Mouse (Mus musculus) adrenal gland, postnatal 36 days (tissue): Measurements from ENCODE around the gene Rpl36. TPM values are rescaled to one million over a fixed set of nuclear protein-coding genes. Genes with fewer than 3 reads are reported as not detected.

ENCODE experiments used
- DNase-seq, 2 experiments: peaks; one replicate each; pipeline ENCODE4 v3.0.0; 2021; ENCODE audit warnings: mixed read lengths in 1 of 2
- long read RNA-seq, 2 experiments: library from polyadenylated mRNA; stranded (forward); transcript quantifications; one replicate each; pipeline ENCODE4 v2.0.0; 2021; ENCODE audit warnings: borderline sequencing depth in 2 of 2
- total RNA-seq, 2 experiments: library from RNA; stranded (reverse); gene quantifications; 2 replicates each; pipeline ENCODE4 v1.2.3; 2021

Rpl36 gene
- 100 to 1,000 TPM; 804 to 953 TPM for total RNA-seq
- long read RNA-seq, experiment 1, transcript Rpl36-201 (4 exons, 383 nt): major isoform, 398 of 450 reads
- long read RNA-seq, experiment 1, partial matches to known transcripts: 43 of 450 reads
- long read RNA-seq, experiment 1, other reads (novel, unspliced or antisense): 9 of 450 reads
- long read RNA-seq, experiment 2, transcript Rpl36-201 (4 exons, 383 nt): major isoform, 195 of 226 reads
- long read RNA-seq, experiment 2, partial matches to known transcripts: 26 of 226 reads
- long read RNA-seq, experiment 2, other reads (novel, unspliced or antisense): 5 of 226 reads

GRCm38 (mm10) chr17:56613236-56613844, at the start of gene Rpl36:
Rpl36 (plus strand) TSS chr17:56613416.
- DNase-seq: peak; percentile 97

GRCm38 (mm10) chr17:56566293-56566692, 46.9 kb upstream of the Rpl36 start:
- DNase-seq: peak in 1 of 2 experiments; percentile 19

- DNase-seq: peak; percentile 40 to 50
These were observed 46.3 kb upstream of the Rpl36 start for GRCm38 (mm10) chr17:56566918-56567317.

- DNase-seq: peak; percentile 45 to 55
These were observed 45.8 kb upstream of the Rpl36 start for GRCm38 (mm10) chr17:56567370-56567769.

DNA sequence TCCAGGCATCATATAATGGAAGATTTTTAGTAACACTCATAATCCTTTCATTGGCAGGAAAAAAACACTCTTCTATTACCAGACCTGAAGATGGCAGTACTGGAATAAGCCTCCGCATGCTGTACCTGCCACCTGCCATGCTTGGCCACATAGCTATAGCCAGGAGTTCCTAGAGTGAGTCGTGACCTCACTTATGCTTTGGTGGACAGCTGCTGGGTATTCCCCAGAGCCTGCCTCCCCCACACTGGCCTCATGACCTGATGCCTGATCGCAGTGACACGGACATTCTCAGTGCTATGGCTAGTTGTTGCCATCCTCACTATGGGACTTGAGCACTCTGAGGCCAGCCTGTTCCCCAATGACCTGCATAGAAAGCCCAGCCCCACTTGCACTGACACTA, 42.9 kb upstream of the Rpl36 start:
- no peak for DNase-seq

DNA sequence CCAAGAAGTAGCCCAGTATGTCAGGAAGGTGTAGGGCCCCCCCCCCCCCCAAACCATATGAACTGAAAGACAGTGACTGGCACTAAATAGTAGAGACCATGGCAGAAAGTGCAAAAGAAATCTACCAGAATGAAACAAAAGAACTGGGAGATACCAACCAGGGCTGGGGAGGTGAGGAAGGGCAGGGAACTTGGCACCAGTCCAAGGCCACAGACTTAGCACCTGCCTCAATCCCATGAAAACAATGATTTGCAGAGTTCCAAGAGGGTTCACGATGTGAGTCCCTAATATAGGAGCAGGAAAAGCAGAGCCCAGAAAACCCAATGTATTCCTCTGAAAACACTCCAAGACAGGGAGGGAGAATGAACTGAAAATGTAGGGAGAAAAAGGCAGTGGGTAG, 41.1 kb upstream of the Rpl36 start:
- DNase-seq: peak in 1 of 2 experiments; percentile 28

DNA sequence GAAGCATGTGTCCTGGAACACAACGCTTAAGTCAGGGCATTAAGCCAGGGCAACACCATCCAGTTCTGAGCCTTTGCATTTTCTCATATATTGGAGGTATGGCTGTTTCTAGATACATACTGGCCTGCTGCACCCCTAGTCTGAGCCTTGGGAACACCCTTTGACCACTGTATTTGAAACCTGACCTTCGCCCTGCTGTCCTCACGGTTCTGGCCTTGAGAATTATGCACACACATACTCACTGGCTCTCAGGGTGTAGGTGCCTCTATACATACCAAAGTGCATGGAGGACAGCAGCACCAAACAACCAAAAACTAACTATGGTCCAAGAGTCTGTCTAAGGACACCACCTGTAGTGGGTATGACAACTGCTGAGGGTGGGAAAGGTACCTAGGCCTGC, 40.3 kb upstream of the Rpl36 start:
- DNase-seq: no peak

GRCm38 (mm10) chr17:56583071-56583470, 30.1 kb upstream of the Rpl36 start:
- DNase-seq: no peak

DNA sequence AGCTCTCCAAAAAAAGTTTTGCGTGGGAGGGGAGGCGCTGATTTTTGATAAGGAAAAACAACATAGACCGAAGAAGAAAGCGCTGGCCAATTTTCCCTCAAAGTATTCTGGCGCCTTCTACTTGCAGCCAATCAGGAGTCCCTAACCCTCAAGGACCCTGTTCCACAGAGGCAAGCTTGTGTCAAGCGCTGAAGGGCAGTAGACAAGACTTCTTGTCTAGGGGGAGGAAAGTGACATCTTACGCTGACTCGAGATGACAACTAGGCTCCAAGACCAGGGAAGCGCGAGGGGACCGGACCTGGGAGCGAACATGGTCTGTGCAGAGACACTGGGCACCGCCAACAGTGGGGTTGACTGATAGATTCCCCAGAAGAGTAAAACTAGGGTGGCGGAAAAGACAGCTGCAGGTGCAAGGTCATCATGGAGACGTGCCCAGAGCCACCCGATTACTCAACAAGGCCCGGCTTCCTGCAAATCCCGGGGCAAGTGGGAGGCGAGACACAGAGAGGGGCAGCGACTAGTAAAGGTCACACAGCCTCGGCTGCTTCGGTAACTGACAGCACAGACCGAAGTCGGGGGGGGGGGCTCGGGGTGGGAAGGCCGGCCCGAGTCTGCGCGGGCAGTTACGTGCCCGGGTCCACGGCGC, 29.5 kb upstream of the Rpl36 start:
- DNase-seq: peak; percentile 60 to 65

- DNase-seq: peak; percentile 99 to 100
These were observed 28.7 kb upstream of the Rpl36 start, which contains the start of the genes Safb2 and Safb for GRCm38 (mm10) chr17:56584257-56585130. Safb2 (minus strand) TSS chr17:56584585. Safb (plus strand) TSS chr17:56584825.

- DNase-seq: peak; percentile 52 to 63
These were observed 27.9 kb upstream of the Rpl36 start for GRCm38 (mm10) chr17:56585171-56585821.

GRCm38 (mm10) chr17:56587773-56588172, 25.4 kb upstream of the Rpl36 start:
- DNase-seq: no peak

DNA sequence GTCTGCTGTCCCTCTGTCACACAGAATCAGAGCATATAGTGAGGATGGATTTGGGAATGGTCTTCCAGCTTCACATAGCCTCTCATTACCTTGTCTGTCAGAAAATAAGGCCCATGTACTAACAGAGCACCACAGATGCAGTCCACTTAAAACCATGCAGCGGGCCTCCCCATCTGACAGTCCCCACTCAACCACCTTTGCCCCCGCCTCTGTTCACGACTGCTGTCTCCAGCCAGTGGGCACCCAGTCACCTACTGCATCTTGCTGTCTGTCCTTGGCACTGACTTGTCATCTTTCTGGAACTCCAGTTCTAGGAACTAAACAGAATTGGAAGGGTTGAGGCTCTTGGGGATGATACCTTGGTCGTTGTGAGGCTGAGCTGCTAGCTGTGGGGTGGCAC, 24.3 kb upstream of the Rpl36 start:
- peak in 1 of 2 experiments; percentile 32 for DNase-seq

DNA sequence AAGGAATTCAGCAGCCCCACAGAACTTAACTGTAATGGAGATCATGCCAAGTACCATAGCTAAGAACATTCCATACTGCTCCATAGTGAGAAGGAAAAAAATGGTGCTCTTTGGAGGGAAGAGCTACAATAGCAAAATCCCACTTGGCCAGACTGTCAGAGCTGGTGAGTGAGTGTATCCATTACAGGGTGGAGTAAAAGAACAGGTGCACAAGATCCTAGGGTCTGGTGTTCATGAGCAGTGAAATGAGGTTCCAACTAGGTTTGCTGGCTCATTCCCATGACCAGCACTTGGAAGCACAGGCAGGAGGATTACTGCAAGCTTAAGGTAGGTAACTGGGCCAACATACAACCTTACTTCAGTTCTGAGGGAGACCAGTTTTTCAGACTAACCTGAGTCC, 20.7 kb upstream of the Rpl36 start:
- no peak for DNase-seq

DNA sequence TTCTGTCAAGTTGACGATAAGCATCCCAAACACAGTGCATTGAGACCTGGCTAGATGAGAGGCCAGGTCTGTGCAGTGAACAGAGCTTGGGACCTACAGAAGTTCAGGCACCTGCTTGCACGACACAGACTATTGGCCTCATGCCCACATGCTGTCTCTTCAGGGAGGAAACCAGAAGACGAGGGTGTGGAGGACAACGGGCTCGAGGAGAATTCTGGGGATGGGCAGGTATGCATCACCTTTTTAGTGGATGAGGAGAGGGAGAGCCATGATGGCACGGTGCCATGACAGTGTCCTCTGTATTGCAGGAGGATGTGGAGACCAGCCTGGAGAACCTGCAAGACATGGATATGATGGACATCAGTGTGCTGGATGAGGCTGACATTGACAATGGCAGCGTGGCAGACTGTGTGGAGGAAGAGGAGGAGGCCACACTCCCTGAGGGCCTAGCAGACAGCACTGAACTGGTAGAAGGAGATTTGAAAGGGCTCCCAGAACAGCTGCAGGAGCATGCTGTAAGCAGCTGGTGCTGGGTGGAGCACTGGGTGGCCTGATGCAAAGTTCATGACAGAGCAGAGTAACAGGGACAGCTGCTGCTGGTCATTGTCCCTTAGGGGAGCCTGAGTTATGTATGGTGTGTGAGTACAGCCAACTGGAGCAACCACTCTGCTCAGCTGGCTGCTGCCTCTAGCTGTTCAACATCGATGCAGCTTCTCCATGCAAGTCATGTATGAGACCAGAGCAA, 19.5 kb upstream of the Rpl36 start:
- no peak for DNase-seq

DNA sequence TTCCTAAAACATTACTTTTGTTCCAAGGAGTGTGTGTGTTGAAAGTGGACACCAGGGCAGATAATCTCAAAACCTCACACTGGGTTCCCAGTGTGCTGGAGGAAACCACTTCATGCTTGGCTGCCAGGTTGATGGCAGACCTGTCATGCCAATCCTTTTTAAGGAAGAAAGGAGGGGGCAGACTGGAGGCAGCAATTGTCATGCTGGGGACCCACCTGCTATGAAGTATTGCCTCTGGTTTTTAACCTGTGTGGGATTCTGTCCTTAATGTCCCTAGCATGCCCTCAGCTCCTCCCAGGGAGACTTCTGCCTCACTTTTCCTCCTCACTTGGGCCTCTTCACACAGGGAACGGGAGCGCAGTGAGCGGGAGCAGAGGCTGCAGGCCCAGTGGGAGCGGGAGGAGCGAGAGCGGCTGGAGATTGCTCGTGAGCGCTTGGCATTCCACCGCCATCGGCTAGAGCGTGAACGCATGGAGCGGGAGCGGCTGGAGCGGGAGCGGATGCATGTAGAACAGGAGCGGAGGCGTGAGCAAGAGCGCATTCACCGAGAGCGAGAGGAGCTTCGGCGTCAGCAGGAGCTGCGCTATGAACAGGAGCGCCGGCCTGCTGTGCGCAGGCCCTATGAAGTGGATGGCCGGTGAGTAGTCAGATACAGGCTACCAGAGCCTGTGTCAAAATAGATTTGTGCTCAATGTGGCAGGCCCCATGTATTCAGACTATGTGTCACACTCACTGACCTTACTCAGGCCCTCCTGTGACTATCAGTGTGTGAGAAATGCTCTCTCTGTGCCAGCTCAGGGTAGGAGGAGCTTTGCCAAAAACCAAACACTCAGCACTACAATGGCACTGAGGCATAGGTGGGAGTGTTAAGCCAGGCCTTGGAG, 9.8 kb upstream of the Rpl36 start:
- DNase-seq: peak in 1 of 2 experiments; percentile 40

DNA sequence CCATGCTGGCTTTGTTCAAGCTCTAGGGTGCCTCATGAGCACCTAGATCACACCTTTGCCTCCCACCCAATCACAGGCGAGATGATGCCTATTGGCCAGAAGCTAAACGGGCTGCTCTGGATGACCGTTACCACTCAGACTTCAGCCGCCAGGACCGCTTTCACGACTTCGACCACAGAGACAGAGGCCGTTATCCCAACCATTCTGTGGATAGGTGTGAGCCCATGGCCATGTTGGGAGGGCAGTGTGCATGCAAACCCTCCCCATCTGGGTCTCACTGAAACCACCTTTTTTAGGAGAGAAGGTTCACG, 9.2 kb upstream of the Rpl36 start:
- DNase-seq: no peak

DNA sequence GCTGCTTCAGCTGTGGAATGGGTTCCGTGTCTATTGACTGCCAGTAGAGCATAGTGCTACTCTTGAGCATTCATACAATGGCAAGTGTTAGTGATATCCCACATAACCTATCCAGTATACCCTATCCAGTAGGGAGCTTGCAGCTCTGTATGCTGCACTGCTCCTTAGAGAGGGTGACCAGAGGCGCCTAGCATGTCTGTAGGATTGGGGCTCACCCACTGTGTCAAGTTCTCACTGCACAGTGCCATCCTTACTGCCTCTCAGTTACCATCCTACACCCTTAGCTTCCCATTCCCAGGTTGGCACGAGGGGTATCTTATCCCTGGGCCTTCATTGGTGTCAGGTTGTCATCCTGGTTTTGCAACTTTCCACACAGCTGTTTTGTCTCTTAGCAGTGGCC, 8.8 kb upstream of the Rpl36 start:
- DNase-seq: no peak

- no peak for DNase-seq
These were observed 7.8 kb upstream of the Rpl36 start for GRCm38 (mm10) chr17:56605431-56605830.

GRCm38 (mm10) chr17:56607521-56608062, 5.6 kb upstream of the Rpl36 start:
- no peak for DNase-seq
